Mouse (Mus musculus) kidney, embryonic 14.5 days (tissue): ENCODE data around the gene Stk19. TPM values are rescaled to one million over a fixed set of nuclear protein-coding genes. Genes with fewer than 3 reads are reported as not detected.

Experiments
- ATAC-seq: fragments of 200-750 bp; cut with Nextera tagmentation; 2 replicates; pipeline ENCODE4 v1.8.0; 2017; ENCODE audit warnings: moderate number of reproducible peaks, mild to moderate bottlenecking, moderate TSS enrichment, moderate library complexity; ENCODE audit not compliant: low FRiP score, low TSS enrichment
- H3K27ac ChIP-seq: fragments of 300-500 bp; sonication (generic); 2 replicates; pipeline ENCODE4 v1.5.1; 2014; ENCODE audit warnings: low read depth, mild to moderate bottlenecking, low read length, moderate library complexity, mixed read lengths
- H3K27me3 ChIP-seq: fragments of 300-500 bp; sonication (generic); 2 replicates; pipeline ENCODE4 v1.6.1; 2014; ENCODE audit warnings: mild to moderate bottlenecking, low read length; ENCODE audit not compliant: control insufficient read depth, insufficient read depth
- H3K36me3 ChIP-seq: fragments of 300-500 bp; sonication (generic); 2 replicates; pipeline ENCODE4 v1.6.1; 2014; ENCODE audit warnings: low read length, mixed read lengths; ENCODE audit not compliant: control insufficient read depth, insufficient read depth
- H3K4me1 ChIP-seq: fragments of 300-500 bp; sonication (generic); 2 replicates; pipeline ENCODE4 v1.6.1; 2014; ENCODE audit warnings: low read length, mixed read lengths; ENCODE audit not compliant: control insufficient read depth, insufficient read depth
- H3K4me2 ChIP-seq: fragments of 300-500 bp; sonication (generic); replicated peaks from 2 replicates; pipeline ENCODE4 v1.6.1; 2014; ENCODE audit warnings: low read depth, mild to moderate bottlenecking, low read length
- H3K4me3 ChIP-seq: fragments of 300-500 bp; sonication (generic); 2 replicates; pipeline ENCODE4 v1.5.1; 2014; ENCODE audit warnings: mild to moderate bottlenecking, low read length
- H3K9ac ChIP-seq: fragments of 300-500 bp; sonication (generic); 2 replicates; pipeline ENCODE4 v1.6.1; 2014; ENCODE audit warnings: low read depth, mild to moderate bottlenecking, low read length, moderate library complexity
- H3K9me3 ChIP-seq: fragments of 300-500 bp; sonication (generic); 2 replicates; pipeline ENCODE4 v1.6.1; 2016; ENCODE audit warnings: low read length; ENCODE audit not compliant: control insufficient read depth
- WGBS: fragments of 180-500 bp; shearing (Covaris S2); extraction: QIAGEN DNeasy Blood & Tissue Kit; methylation state at CpG from one replicate; pipeline ENCODE4 v1.1.7; 2014; 5-methylcytosine and 5-hydroxymethylcytosine counted together
- polyA plus RNA-seq: library from polyadenylated mRNA; unstranded; fragments of >200 nt; fragmentation: Nextera tagmentation; extraction: Ambion mirVana; gene quantifications from 2 replicates; pipeline ENCODE4 v1.2.1, GENCODE M21; 2014

Gene Stk19
- polyA plus RNA-seq, 1 experiment from 2014 or later: 25.2 TPM

DNA sequence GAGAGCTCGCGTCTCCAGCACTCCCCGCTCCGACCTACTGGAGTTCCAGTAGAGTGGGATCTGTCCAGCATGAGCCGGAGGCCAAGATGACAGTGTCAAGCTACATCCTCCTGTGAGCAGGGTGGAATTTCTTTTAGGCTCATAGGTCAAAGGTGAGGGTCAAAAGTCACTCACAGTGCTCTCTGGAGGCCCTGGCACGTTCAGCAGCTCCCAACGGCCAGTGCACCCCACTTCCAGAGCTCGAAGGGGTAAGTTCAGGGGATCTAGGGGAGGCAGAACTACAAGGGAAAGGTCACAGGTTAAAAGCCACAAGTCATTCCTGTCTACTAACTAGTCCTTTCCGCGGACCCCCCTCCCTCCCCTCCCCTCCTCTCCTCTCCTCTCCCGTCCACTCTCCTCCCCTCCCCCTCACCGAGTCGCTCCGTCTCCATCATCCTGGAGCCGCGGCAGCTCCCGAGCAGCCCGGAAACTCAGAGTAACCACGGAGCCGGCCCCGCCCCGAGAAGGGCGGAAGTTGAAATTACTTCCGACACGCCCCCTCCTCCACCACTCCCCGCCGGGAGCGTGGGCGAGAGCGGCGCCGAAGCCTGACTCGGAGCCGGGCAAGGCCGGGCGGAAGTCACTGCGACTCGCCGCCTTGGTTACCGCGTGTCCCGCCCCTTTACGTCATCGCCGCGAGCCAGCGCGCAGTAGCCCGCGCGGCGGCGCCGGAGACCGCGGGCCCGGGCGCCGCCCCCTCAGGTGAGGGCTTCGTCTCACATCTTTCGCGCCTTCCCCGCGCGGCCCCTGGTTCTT is 13.2 kb upstream of the Stk19 start, which contains the start of the genes Skiv2l and Nelfe:
Skiv2l (minus strand) TSS at position 489 of the 795 bp plus-strand sequence.
Nelfe (plus strand) TSS at position 670 of the 795 bp plus-strand sequence.
- WGBS: under 1% methylated on average over 65 of the region's 65 CpGs
- H3K27ac ChIP-seq: peak within 1 kb of the TSS; percentile 17; the same call in 1 of the 2 replicates

DNA sequence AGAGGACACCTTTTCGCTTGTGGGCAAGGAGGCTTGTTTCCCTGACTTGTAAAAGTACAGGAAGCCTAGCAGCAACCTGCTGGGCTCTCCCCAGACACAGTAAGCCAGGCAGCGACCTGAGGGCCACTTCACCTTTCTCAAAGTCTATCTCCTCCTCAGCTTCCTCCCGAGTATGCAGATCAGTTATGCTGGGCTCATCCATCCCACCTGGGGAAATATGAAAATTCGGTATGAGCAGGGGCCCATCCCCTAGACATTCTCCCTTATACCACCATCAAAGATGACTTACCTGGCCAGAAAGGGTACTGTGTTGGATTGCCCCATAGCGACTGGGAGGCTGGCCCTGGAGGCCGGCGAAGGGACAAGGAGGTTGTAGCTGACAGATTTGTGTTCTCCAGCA is 10.9 kb upstream of the Stk19 start:
- Histone ChIP-seq H3K27me3 (no peaks in the 10 kb centered on the region), H3K9ac (no peak overlapping the region), H3K36me3 (peaks cover 53% of the 10 kb centered on the region), H3K4me2 (no peak overlapping the region), H3K27ac (no peak overlapping the region), H3K4me1 (peaks cover 13% of the 10 kb centered on the region), H3K9me3 (no peaks in the 10 kb centered on the region), H3K4me3 (no peak overlapping the region)
- ATAC-seq: no peak
- 96% methylated on average over 7 of the region's 7 CpGs for WGBS

More for the DNA sequence above, 13.2 kb upstream of the Stk19 start, which contains the start of the genes Skiv2l and Nelfe:
- ATAC-seq: peak; percentile 96
- Histone ChIP-seq H3K9ac (peak within 1 kb of the TSS; percentile 85), H3K9me3 (no peaks in the 10 kb centered on the region), H3K4me3 (peak within 1 kb of the TSS; percentile 95), H3K4me2 (peak within 1 kb of the TSS; percentile 90), H3K4me1 (peaks cover 13% of the 10 kb centered on the region), H3K36me3 (peaks cover 59% of the 10 kb centered on the region), H3K27me3 (no peaks in the 10 kb centered on the region)

- no peak for ATAC-seq
- Histone ChIP-seq H3K27me3 (no peaks in the 10 kb centered on the region), H3K36me3 (peaks cover 53% of the 10 kb centered on the region)
Measured at GRCm38 (mm10) chr17:34847192-34847591, 10.4 kb upstream of the Stk19 start.

GRCm38 (mm10) chr17:34844884-34845283 is 8.1 kb upstream of the Stk19 start:
- H3K27me3 ChIP-seq: no peaks in the 10 kb centered on the region
- no peak for ATAC-seq
- H3K4me2 ChIP-seq: no peak overlapping the region
- H3K9ac ChIP-seq: no peak overlapping the region
- no peaks in the 10 kb centered on the region for H3K9me3 ChIP-seq
- H3K27ac ChIP-seq: no peak overlapping the region
- peaks cover 74% of the 10 kb centered on the region for H3K36me3 ChIP-seq
- 92% methylated on average over 13 of the region's 13 CpGs for WGBS
- peaks cover 4% of the 10 kb centered on the region; the same call in 1 of the 2 replicates for H3K4me1 ChIP-seq
- H3K4me3 ChIP-seq: no peak overlapping the region

More at GRCm38 (mm10) chr17:34847192-34847591, 10.4 kb upstream of the Stk19 start:
- H3K9ac ChIP-seq: no peak overlapping the region
- H3K4me3 ChIP-seq: no peak overlapping the region
- no peak overlapping the region for H3K4me2 ChIP-seq
- 89% methylated on average over 6 of the region's 6 CpGs for WGBS
- peaks cover 13% of the 10 kb centered on the region for H3K4me1 ChIP-seq
- no peak overlapping the region for H3K27ac ChIP-seq
- H3K9me3 ChIP-seq: no peaks in the 10 kb centered on the region

DNA sequence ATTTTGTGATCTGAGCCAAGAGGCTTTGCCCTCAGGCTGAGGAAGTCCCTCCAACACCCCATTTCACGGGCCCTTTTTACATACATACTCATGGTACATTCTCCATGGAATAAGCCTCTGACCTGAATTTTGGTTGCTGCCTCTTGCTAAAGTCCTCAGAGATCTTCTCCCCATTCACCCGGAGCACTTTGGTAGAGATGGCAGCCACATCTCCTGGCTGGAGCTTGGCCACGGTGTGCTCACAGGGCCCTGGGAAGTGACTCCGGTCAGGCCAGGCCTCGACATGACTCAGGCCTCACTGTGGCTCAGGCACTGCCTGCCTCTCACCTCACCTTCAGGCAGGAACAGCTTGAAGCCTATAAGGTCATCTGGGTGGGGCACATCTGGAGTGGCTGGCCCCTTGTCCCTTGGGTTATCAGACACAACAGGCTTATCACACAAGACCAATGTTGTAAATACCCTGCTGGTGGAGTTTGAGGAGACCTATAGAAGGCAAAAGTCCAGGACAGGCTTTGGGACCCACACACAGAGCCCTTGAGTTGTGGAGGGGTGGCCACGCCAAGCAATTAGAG is 4.1 kb upstream of the Stk19 start:
- H3K36me3 ChIP-seq: peaks cover 66% of the 10 kb centered on the region
- H3K4me1 ChIP-seq: peaks cover 12% of the 10 kb centered on the region
- H3K27ac ChIP-seq: no peak overlapping the region
- no peak overlapping the region for H3K4me3 ChIP-seq
- no peaks in the 10 kb centered on the region for H3K27me3 ChIP-seq
- H3K9ac ChIP-seq: no peak overlapping the region
- WGBS: 86% methylated on average over 6 of the region's 6 CpGs
- H3K4me2 ChIP-seq: no peak overlapping the region
- no peaks in the 10 kb centered on the region for H3K9me3 ChIP-seq
- no peak for ATAC-seq

GRCm38 (mm10) chr17:34838785-34839184 is 2.0 kb upstream of the Stk19 start:
- no peak for ATAC-seq
- WGBS: 90% methylated on average over 7 of the region's 7 CpGs
- H3K36me3 ChIP-seq: peaks cover 45% of the 10 kb centered on the region
- H3K9me3 ChIP-seq: no peaks in the 10 kb centered on the region
- no peaks in the 10 kb centered on the region for H3K27me3 ChIP-seq
- H3K27ac ChIP-seq: no peak overlapping the region
- no peak overlapping the region for H3K4me2 ChIP-seq
- H3K4me3 ChIP-seq: no peak overlapping the region
- H3K4me1 ChIP-seq: peaks cover 16% of the 10 kb centered on the region
- no peak overlapping the region for H3K9ac ChIP-seq

- H3K27me3 ChIP-seq: no peaks in the 10 kb centered on the region
- 24% methylated on average over 43 of the region's 43 CpGs for WGBS
- peaks cover 16% of the 10 kb centered on the region for H3K4me1 ChIP-seq
- H3K9me3 ChIP-seq: no peaks in the 10 kb centered on the region
- peaks cover 41% of the 10 kb centered on the region for H3K36me3 ChIP-seq
- 0 out of 2 replicates have a peak overlapping the region, but pooled peaks have one; percentile 20 for H3K27ac ChIP-seq
- ATAC-seq: peak; percentile 8
- peak overlapping the region; percentile 88 for H3K4me3 ChIP-seq
- peak overlapping the region; percentile 61 for H3K9ac ChIP-seq
- peak overlapping the region; percentile 96 for H3K4me2 ChIP-seq
Measured at GRCm38 (mm10) chr17:34837464-34838324, 949 bp upstream of the Stk19 start.

- H3K27ac ChIP-seq: no peak overlapping the region
- WGBS: 5% methylated on average over 43 of the region's 48 CpGs
- peak overlapping the region; percentile 61 for H3K9ac ChIP-seq
- peaks cover 16% of the 10 kb centered on the region for H3K4me1 ChIP-seq
- ATAC-seq: peak; percentile 79
- peak overlapping the region; percentile 96 for H3K4me2 ChIP-seq
- H3K9me3 ChIP-seq: no peaks in the 10 kb centered on the region
- H3K4me3 ChIP-seq: peak overlapping the region; percentile 88
- peaks cover 29% of the 10 kb centered on the region for H3K36me3 ChIP-seq
- H3K27me3 ChIP-seq: no peaks in the 10 kb centered on the region
Measured at GRCm38 (mm10) chr17:34836155-34836855, 440 bp downstream of the Stk19 start.
